Mouse (Mus musculus) embryonic facial prominence, embryonic 15.5 days (tissue): ENCODE data around the gene Olfr70. TPM values are rescaled to one million over a fixed set of nuclear protein-coding genes. Genes with fewer than 3 reads are reported as not detected.

Experiments
- ATAC-seq: fragments of 200-750 bp; cut with Nextera tagmentation; 2 replicates; pipeline ENCODE4 v1.8.0; 2017; ENCODE audit warnings: low read depth, moderate TSS enrichment; ENCODE audit not compliant: insufficient number of reproducible peaks, low FRiP score, low TSS enrichment
- H3K27ac ChIP-seq: fragments of 300-500 bp; sonication (generic); replicated peaks from 2 replicates; pipeline ENCODE4 v1.5.1; 2015; ENCODE audit warnings: mild to moderate bottlenecking, inconsistent platforms
- H3K27me3 ChIP-seq: fragments of 300-500 bp; sonication (generic); 2 replicates; pipeline ENCODE4 v1.6.1; 2015; ENCODE audit warnings: inconsistent platforms
- H3K36me3 ChIP-seq: fragments of 300-500 bp; sonication (generic); 2 replicates; pipeline ENCODE4 v1.6.1; 2015; ENCODE audit warnings: mild to moderate bottlenecking, inconsistent platforms
- H3K4me1 ChIP-seq: fragments of 300-500 bp; sonication (generic); 2 replicates; pipeline ENCODE4 v1.6.1; 2015; ENCODE audit warnings: inconsistent platforms
- H3K4me2 ChIP-seq: fragments of 300-500 bp; sonication (generic); replicated peaks from 2 replicates; pipeline ENCODE4 v1.6.1; 2015; ENCODE audit warnings: mild to moderate bottlenecking, inconsistent platforms
- H3K4me3 ChIP-seq: fragments of 300-500 bp; sonication (generic); replicated peaks from 2 replicates; pipeline ENCODE4 v1.5.1; 2015; ENCODE audit warnings: mild to moderate bottlenecking, inconsistent platforms
- H3K9ac ChIP-seq: fragments of 300-500 bp; sonication (generic); 2 replicates; pipeline ENCODE4 v1.6.1; 2015; ENCODE audit warnings: inconsistent platforms
- H3K9me3 ChIP-seq: fragments of 300-500 bp; sonication (generic); replicated peaks from 2 replicates; pipeline ENCODE4 v1.6.1; 2016; ENCODE audit warnings: inconsistent platforms
- WGBS: fragments of 180-500 bp; shearing (Covaris S2); methylation state at CpG from one replicate; pipeline ENCODE4 v1.1.7; 2015; 5-methylcytosine and 5-hydroxymethylcytosine counted together
- polyA plus RNA-seq: library from polyadenylated mRNA; unstranded; fragments of >200 nt; fragmentation: Nextera tagmentation; extraction: Ambion mirVana; gene quantifications from 2 replicates; pipeline ENCODE4 v1.2.1, GENCODE M21; 2015

The Olfr70 gene
- not detected in 2 replicates for polyA plus RNA-seq

- WGBS: 82% methylated on average over 6 of the region's 6 CpGs
Measured at GRCm38 (mm10) chr4:43700707-43701106, at the start of gene Olfr70. Olfr70 (minus strand) TSS chr4:43700807.

GRCm38 (mm10) chr4:43745187-43745586, 44.6 kb upstream of the Olfr70 start:
- no peak for ATAC-seq
- H3K27ac ChIP-seq: no peak overlapping the region
- 9% methylated on average over 6 of the region's 6 CpGs for WGBS
- H3K36me3 ChIP-seq: no peaks in the 10 kb centered on the region
- H3K9ac ChIP-seq: no peak overlapping the region
- H3K4me1 ChIP-seq: no peaks in the 10 kb centered on the region
- H3K4me2 ChIP-seq: no peak overlapping the region
- H3K9me3 ChIP-seq: no peaks in the 10 kb centered on the region
- H3K4me3 ChIP-seq: no peak overlapping the region
- no peaks in the 10 kb centered on the region for H3K27me3 ChIP-seq

More at GRCm38 (mm10) chr4:43700707-43701106, at the start of gene Olfr70:
- Histone ChIP-seq H3K27ac (no peak within 1 kb of the TSS), H3K9me3 (no peaks in the 10 kb centered on the region), H3K27me3 (no peaks in the 10 kb centered on the region), H3K4me2 (no peak within 1 kb of the TSS), H3K4me1 (0 out of 2 replicates have a peak, but pooled peaks cover 2% of the 10 kb centered on the region), H3K36me3 (no peaks in the 10 kb centered on the region), H3K9ac (no peak within 1 kb of the TSS), H3K4me3 (no peak within 1 kb of the TSS)
- no peak for ATAC-seq

- no peaks in the 10 kb centered on the region for H3K9me3 ChIP-seq
- ATAC-seq: no peak
- H3K36me3 ChIP-seq: no peaks in the 10 kb centered on the region
- H3K4me2 ChIP-seq: no peak overlapping the region
- no peaks in the 10 kb centered on the region for H3K27me3 ChIP-seq
- no peak overlapping the region for H3K4me3 ChIP-seq
- no peak overlapping the region for H3K9ac ChIP-seq
- WGBS: 52% methylated on average over 1 of the region's 1 CpGs
- no peak overlapping the region for H3K27ac ChIP-seq
- H3K4me1 ChIP-seq: no peaks in the 10 kb centered on the region
Measured at GRCm38 (mm10) chr4:43743099-43743498, 42.5 kb upstream of the Olfr70 start.

- H3K27ac ChIP-seq: no peak overlapping the region
- 34% methylated on average over 4 of the region's 4 CpGs for WGBS
Measured at GRCm38 (mm10) chr4:43742637-43743036, 42.0 kb upstream of the Olfr70 start.

GRCm38 (mm10) chr4:43741526-43741925, 40.9 kb upstream of the Olfr70 start:
- H3K9ac ChIP-seq: no peak overlapping the region
- H3K4me2 ChIP-seq: no peak overlapping the region
- no peak overlapping the region for H3K27ac ChIP-seq
- no peaks in the 10 kb centered on the region for H3K27me3 ChIP-seq
- H3K36me3 ChIP-seq: no peaks in the 10 kb centered on the region
- H3K4me3 ChIP-seq: no peak overlapping the region
- no peaks in the 10 kb centered on the region for H3K4me1 ChIP-seq
- no peak for ATAC-seq
- 53% methylated on average over 5 of the region's 5 CpGs for WGBS
- no peaks in the 10 kb centered on the region for H3K9me3 ChIP-seq

More at GRCm38 (mm10) chr4:43742637-43743036, 42.0 kb upstream of the Olfr70 start:
- Histone ChIP-seq H3K36me3 (no peaks in the 10 kb centered on the region), H3K27me3 (no peaks in the 10 kb centered on the region), H3K4me2 (no peak overlapping the region), H3K4me1 (no peaks in the 10 kb centered on the region), H3K9ac (no peak overlapping the region), H3K4me3 (no peak overlapping the region), H3K9me3 (no peaks in the 10 kb centered on the region)
- no peak for ATAC-seq

GRCm38 (mm10) chr4:43738989-43739674, 38.5 kb upstream of the Olfr70 start:
- WGBS: 74% methylated on average over 8 of the region's 8 CpGs
- Histone ChIP-seq H3K27me3 (no peaks in the 10 kb centered on the region), H3K9ac (no peak overlapping the region), H3K9me3 (no peaks in the 10 kb centered on the region), H3K4me1 (no peaks in the 10 kb centered on the region), H3K4me2 (no peak overlapping the region), H3K4me3 (no peak overlapping the region), H3K36me3 (no peaks in the 10 kb centered on the region), H3K27ac (no peak overlapping the region)
- ATAC-seq: no peak

- 57% methylated on average over 6 of the region's 6 CpGs for WGBS
Measured at GRCm38 (mm10) chr4:43737144-43737543, 36.5 kb upstream of the Olfr70 start.

GRCm38 (mm10) chr4:43733186-43733585, 32.6 kb upstream of the Olfr70 start:
- Histone ChIP-seq H3K9me3 (no peaks in the 10 kb centered on the region), H3K9ac (no peak overlapping the region), H3K4me3 (no peak overlapping the region), H3K4me1 (peaks cover 15% of the 10 kb centered on the region), H3K36me3 (no peaks in the 10 kb centered on the region), H3K27me3 (no peaks in the 10 kb centered on the region), H3K27ac (no peak overlapping the region), H3K4me2 (no peak overlapping the region)
- WGBS: 77% methylated on average over 5 of the region's 5 CpGs
- ATAC-seq: no peak

More at GRCm38 (mm10) chr4:43737144-43737543, 36.5 kb upstream of the Olfr70 start:
- H3K4me3 ChIP-seq: no peak overlapping the region
- H3K27me3 ChIP-seq: no peaks in the 10 kb centered on the region
- H3K9me3 ChIP-seq: no peaks in the 10 kb centered on the region
- H3K4me1 ChIP-seq: no peaks in the 10 kb centered on the region
- no peak overlapping the region for H3K9ac ChIP-seq
- H3K36me3 ChIP-seq: no peaks in the 10 kb centered on the region
- H3K27ac ChIP-seq: no peak overlapping the region
- ATAC-seq: no peak
- no peak overlapping the region for H3K4me2 ChIP-seq

GRCm38 (mm10) chr4:43732171-43732570, 31.6 kb upstream of the Olfr70 start:
- no peak overlapping the region for H3K27ac ChIP-seq
- no peak overlapping the region for H3K9ac ChIP-seq
- H3K4me1 ChIP-seq: peaks cover 25% of the 10 kb centered on the region
- WGBS: 19% methylated on average over 1 of the region's 1 CpGs
- no peaks in the 10 kb centered on the region for H3K9me3 ChIP-seq
- H3K27me3 ChIP-seq: no peaks in the 10 kb centered on the region
- H3K36me3 ChIP-seq: no peaks in the 10 kb centered on the region
- H3K4me3 ChIP-seq: no peak overlapping the region
- no peak overlapping the region for H3K4me2 ChIP-seq
- no peak for ATAC-seq

- H3K9me3 ChIP-seq: no peaks in the 10 kb centered on the region
- H3K4me2 ChIP-seq: no peak overlapping the region
- peaks cover 37% of the 10 kb centered on the region for H3K4me1 ChIP-seq
- H3K27me3 ChIP-seq: no peaks in the 10 kb centered on the region
- H3K36me3 ChIP-seq: no peaks in the 10 kb centered on the region
- no peak overlapping the region for H3K27ac ChIP-seq
- no peak overlapping the region for H3K4me3 ChIP-seq
- 76% methylated on average over 21 of the region's 21 CpGs for WGBS
- no peak for ATAC-seq
- H3K9ac ChIP-seq: no peak overlapping the region
Measured at GRCm38 (mm10) chr4:43730750-43731297, 30.2 kb upstream of the Olfr70 start.

- H3K4me1 ChIP-seq: peaks cover 37% of the 10 kb centered on the region
- peak within 1 kb of the TSS; percentile 22; the same call in 1 of the 2 replicates for H3K27ac ChIP-seq
- no peak within 1 kb of the TSS for H3K9ac ChIP-seq
- H3K27me3 ChIP-seq: no peaks in the 10 kb centered on the region
- no peaks in the 10 kb centered on the region for H3K9me3 ChIP-seq
- H3K4me3 ChIP-seq: no peak within 1 kb of the TSS
- WGBS: 64% methylated on average over 14 of the region's 14 CpGs
- H3K36me3 ChIP-seq: no peaks in the 10 kb centered on the region
- H3K4me2 ChIP-seq: no peak within 1 kb of the TSS
- ATAC-seq: no peak
Measured at GRCm38 (mm10) chr4:43729794-43730550, 29.4 kb upstream of the Olfr70 start, which contains the start of gene Spaar. Spaar (plus strand) TSS chr4:43730034.
